Mouse (Mus musculus): ENCODE measurements around the gene Cacng2. TPM values are rescaled to one million over a fixed set of nuclear protein-coding genes. Genes with fewer than 3 reads are reported as not detected.

Gene Cacng2
- polyA plus RNA-seq, 1 experiment: not detected

GRCm38 (mm10) chr15:78003929-78004328, 115.9 kb downstream of the Cacng2 start:
- H3K27me3 ChIP-seq (ENCODE audit: control insufficient read depth): no peaks in the 10 kb centered on the region
- no peak overlapping the region for H3K4me3 ChIP-seq (replicated peaks)
- H3K4me1 ChIP-seq (ENCODE audit: control insufficient read depth): peaks cover 6% of the 10 kb centered on the region; the same call in 1 of the 2 replicates
- H3K36me3 ChIP-seq (ENCODE audit: control insufficient read depth): no peaks in the 10 kb centered on the region
- H3K9me3 ChIP-seq (ENCODE audit: control insufficient read depth, low read length): no peaks in the 10 kb centered on the region
- TF ChIP-seq TAL1 (IDR thresholded peaks at IDR 0.05; ENCODE audit: low read length): no peak
- TF ChIP-seq GATA1 (IDR thresholded peaks at IDR 0.05; ENCODE audit: low read length): no peak

DNA sequence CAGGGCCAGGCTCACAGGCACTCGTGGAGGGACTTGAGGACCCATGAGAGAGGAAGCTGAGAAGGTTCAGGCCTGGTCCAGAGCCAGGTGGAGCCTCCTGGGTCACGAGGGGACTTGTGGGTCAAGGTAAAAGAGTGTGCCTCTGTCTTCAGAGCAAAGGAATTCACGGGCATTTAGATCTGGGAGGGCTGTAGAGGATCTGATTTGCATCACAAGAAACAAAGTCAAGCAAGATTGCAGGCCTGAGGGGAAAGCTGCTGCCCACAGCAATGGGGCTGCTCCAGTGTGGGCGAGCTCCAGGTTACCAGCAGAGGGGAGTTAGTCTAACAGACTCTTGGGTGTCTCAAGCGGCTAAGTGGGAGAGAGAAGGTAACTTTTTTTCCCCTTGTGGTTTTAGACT, 118.4 kb downstream of the Cacng2 start:
- Histone ChIP-seq H3K4me3 (replicated peaks) (no peak overlapping the region), H3K27me3 (ENCODE audit: control insufficient read depth) (no peaks in the 10 kb centered on the region), H3K4me1 (ENCODE audit: control insufficient read depth) (peaks cover 6% of the 10 kb centered on the region; the same call in 1 of the 2 replicates), H3K9me3 (ENCODE audit: control insufficient read depth, low read length) (no peaks in the 10 kb centered on the region), H3K36me3 (ENCODE audit: control insufficient read depth) (no peaks in the 10 kb centered on the region)
- TF ChIP-seq TAL1 (IDR thresholded peaks at IDR 0.05; ENCODE audit: low read length) (no peak), GATA1 (IDR thresholded peaks at IDR 0.05; ENCODE audit: low read length) (no peak)

DNA sequence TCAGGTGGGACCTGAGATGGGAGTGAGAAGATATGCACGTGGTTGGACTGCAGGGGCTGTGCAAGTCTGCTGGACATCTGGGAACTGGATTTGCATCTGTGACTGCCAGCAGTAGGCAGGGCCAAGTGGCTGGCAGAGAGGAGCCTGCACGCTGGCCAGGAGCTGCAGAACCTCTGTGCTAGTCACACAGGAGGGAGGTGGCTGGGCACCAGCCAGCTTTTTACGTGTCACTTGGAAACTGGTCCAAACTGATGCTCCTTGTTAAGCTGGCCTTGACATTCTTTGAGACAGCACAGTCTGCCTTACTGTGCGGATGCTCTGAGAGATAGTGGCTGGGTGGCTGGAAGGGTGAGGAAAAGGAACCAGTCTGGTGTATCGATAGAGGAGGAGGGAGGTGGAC, 131.3 kb downstream of the Cacng2 start:
- Histone ChIP-seq H3K4me1 (ENCODE audit: control insufficient read depth) (peaks cover 2% of the 10 kb centered on the region; the same call in 1 of the 2 replicates), H3K27me3 (ENCODE audit: control insufficient read depth) (peaks cover 9% of the 10 kb centered on the region), H3K4me3 (replicated peaks) (no peak overlapping the region), H3K9me3 (ENCODE audit: control insufficient read depth, low read length) (no peaks in the 10 kb centered on the region), H3K36me3 (ENCODE audit: control insufficient read depth) (no peaks in the 10 kb centered on the region)
- TF ChIP-seq TAL1 (IDR thresholded peaks at IDR 0.05; ENCODE audit: low read length): no peak
- TF ChIP-seq GATA1 (IDR thresholded peaks at IDR 0.05; ENCODE audit: low read length): no peak

- H3K36me3 ChIP-seq (ENCODE audit: control insufficient read depth): no peaks in the 10 kb centered on the region
- peaks cover 32% of the 10 kb centered on the region for H3K27me3 ChIP-seq (ENCODE audit: control insufficient read depth)
- H3K9me3 ChIP-seq (ENCODE audit: control insufficient read depth, low read length): no peaks in the 10 kb centered on the region
- no peak overlapping the region for H3K4me3 ChIP-seq (replicated peaks)
- TF ChIP-seq GATA1 (IDR thresholded peaks at IDR 0.05; ENCODE audit: low read length) (no peak), TAL1 (IDR thresholded peaks at IDR 0.05; ENCODE audit: low read length) (no peak)
- H3K4me1 ChIP-seq (ENCODE audit: control insufficient read depth): peaks cover 16% of the 10 kb centered on the region
Measured at GRCm38 (mm10) chr15:77983391-77983790, 136.4 kb downstream of the Cacng2 start.

GRCm38 (mm10) chr15:77982195-77982939, 137.5 kb downstream of the Cacng2 start:
- Histone ChIP-seq H3K27me3 (ENCODE audit: control insufficient read depth) (peaks cover 32% of the 10 kb centered on the region), H3K4me1 (ENCODE audit: control insufficient read depth) (peaks cover 26% of the 10 kb centered on the region), H3K9me3 (ENCODE audit: control insufficient read depth, low read length) (peaks cover under 1% of the 10 kb centered on the region), H3K36me3 (ENCODE audit: control insufficient read depth) (peaks cover 2% of the 10 kb centered on the region), H3K4me3 (replicated peaks) (no peak overlapping the region)
- no peak for TF ChIP-seq TAL1 (IDR thresholded peaks at IDR 0.05; ENCODE audit: low read length)
- TF ChIP-seq GATA1 (IDR thresholded peaks at IDR 0.05; ENCODE audit: low read length): no peak

GRCm38 (mm10) chr15:77981181-77981680, 138.6 kb downstream of the Cacng2 start:
- H3K36me3 ChIP-seq (ENCODE audit: control insufficient read depth): peaks cover 10% of the 10 kb centered on the region
- peaks cover 36% of the 10 kb centered on the region for H3K4me1 ChIP-seq (ENCODE audit: control insufficient read depth)
- peaks cover 8% of the 10 kb centered on the region for H3K9me3 ChIP-seq (ENCODE audit: control insufficient read depth, low read length)
- H3K27me3 ChIP-seq (ENCODE audit: control insufficient read depth): peaks cover 32% of the 10 kb centered on the region
- no peak overlapping the region for H3K4me3 ChIP-seq (replicated peaks)
- TF ChIP-seq TAL1 (IDR thresholded peaks at IDR 0.05; ENCODE audit: low read length) (no peak), GATA1 (IDR thresholded peaks at IDR 0.05; ENCODE audit: low read length) (no peak)

- Histone ChIP-seq H3K9me3 (ENCODE audit: control insufficient read depth, low read length) (peaks cover 13% of the 10 kb centered on the region), H3K27me3 (ENCODE audit: control insufficient read depth) (peaks cover 28% of the 10 kb centered on the region), H3K4me3 (replicated peaks) (no peak overlapping the region), H3K4me1 (ENCODE audit: control insufficient read depth) (peaks cover 50% of the 10 kb centered on the region), H3K36me3 (ENCODE audit: control insufficient read depth) (peaks cover 22% of the 10 kb centered on the region)
- TF ChIP-seq GATA1 (IDR thresholded peaks at IDR 0.05; ENCODE audit: low read length) (no peak), TAL1 (IDR thresholded peaks at IDR 0.05; ENCODE audit: low read length) (no peak)
Measured at GRCm38 (mm10) chr15:77979427-77979865, 140.4 kb downstream of the Cacng2 start.

- peaks cover 23% of the 10 kb centered on the region for H3K36me3 ChIP-seq (ENCODE audit: control insufficient read depth)
- peaks cover 22% of the 10 kb centered on the region for H3K27me3 ChIP-seq (ENCODE audit: control insufficient read depth)
- peaks cover 13% of the 10 kb centered on the region for H3K9me3 ChIP-seq (ENCODE audit: control insufficient read depth, low read length)
- TF ChIP-seq TAL1 (IDR thresholded peaks at IDR 0.05; ENCODE audit: low read length) (no peak), GATA1 (IDR thresholded peaks at IDR 0.05; ENCODE audit: low read length) (no peak)
- H3K4me3 ChIP-seq (replicated peaks): peak overlapping the region; percentile 41
- peaks cover 68% of the 10 kb centered on the region for H3K4me1 ChIP-seq (ENCODE audit: control insufficient read depth)
Measured at GRCm38 (mm10) chr15:77977663-77978062, 142.2 kb downstream of the Cacng2 start.

DNA sequence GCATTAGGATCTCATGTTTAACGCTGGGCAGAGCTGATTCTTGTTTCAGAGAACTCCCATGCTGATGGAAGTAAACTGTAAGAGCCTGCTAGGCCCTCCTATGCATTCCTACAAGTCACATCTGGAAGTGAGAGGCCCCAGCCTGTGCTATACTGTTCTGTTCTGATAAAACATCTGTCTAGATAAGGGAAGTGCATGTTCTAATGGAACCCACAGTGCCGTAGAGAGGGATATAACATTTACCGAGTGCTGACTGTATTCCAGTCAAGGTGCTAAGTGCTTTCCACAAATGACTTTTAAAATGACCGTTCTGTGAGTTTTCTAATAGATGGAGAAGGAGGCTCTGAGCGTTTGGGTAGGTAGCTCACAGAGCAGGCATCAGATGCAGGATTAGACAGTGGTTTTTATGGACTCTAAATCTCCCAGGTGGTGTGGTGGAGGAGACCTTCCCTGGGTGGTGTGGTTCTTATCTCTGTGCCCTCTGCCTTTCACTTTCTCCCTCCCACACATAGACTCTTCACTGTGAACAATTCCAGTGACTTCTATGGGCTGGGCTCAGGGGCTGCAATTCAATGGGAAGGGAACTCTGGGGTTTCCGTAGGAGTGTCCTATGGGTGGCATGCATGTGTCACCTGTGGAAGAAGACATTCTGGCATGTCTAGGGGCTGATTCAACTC, 145.5 kb downstream of the Cacng2 start:
- H3K27me3 ChIP-seq (ENCODE audit: control insufficient read depth): peaks cover under 1% of the 10 kb centered on the region
- peaks cover 82% of the 10 kb centered on the region for H3K4me1 ChIP-seq (ENCODE audit: control insufficient read depth)
- peak overlapping the region; percentile 48 for H3K4me3 ChIP-seq (replicated peaks)
- peaks cover 31% of the 10 kb centered on the region for H3K36me3 ChIP-seq (ENCODE audit: control insufficient read depth)
- H3K9me3 ChIP-seq (ENCODE audit: control insufficient read depth, low read length): peaks cover 13% of the 10 kb centered on the region
- TF ChIP-seq GATA1 (IDR thresholded peaks at IDR 0.05; ENCODE audit: low read length) (peak; percentile 66), TAL1 (IDR thresholded peaks at IDR 0.05; ENCODE audit: low read length) (peak; percentile 48)

Measured in erythroblast, embryonic 14.5 days (primary cell).